Comparison of ENCODE assay signal across 17 mouse cellular contexts in genomic region chr14:114955572-114955971, GRCm38 (mm10).
"Had no signal": no experiment of that assay in that cellular context is flagged by ENCODE, and none has a peak within 500 bp of the region (broad histone marks: within the 10 kb centered on the region; RNA-seq: fewer than 3 reads in every experiment).

No protein-coding gene starts in this region.

- H3K4me1 ChIP-seq: liver, embryonic 15.5 days; lung, embryonic 15.5 days had no signal

- H3K4me2 ChIP-seq: liver, embryonic 11.5 days; liver, embryonic 15.5 days; lung, embryonic 15.5 days; neural tube, embryonic 15.5 days had no signal

- H3K27ac ChIP-seq: left cerebral cortex, adult 2 months; liver, embryonic 15.5 days; lung, embryonic 15.5 days; macrophage; neural tube, embryonic 15.5 days; stomach, postnatal 0 days had no signal

- H3K36me3 ChIP-seq: limb, embryonic 10.5 days; liver, embryonic 15.5 days; lung, embryonic 15.5 days; neural tube, embryonic 15.5 days had no signal

- DNase-seq: lung, postnatal 14 days; midbrain, embryonic 14.5 days; right cerebral cortex, adult 18-20 months; right cerebral cortex, postnatal 25 days; thymus, postnatal 4 days had no signal

- ATAC-seq: inflammation-experienced regulatory T-cells, adult 6 months; intestine, postnatal 0 days had no signal

- H3K27me3 ChIP-seq: liver, embryonic 15.5 days; lung, embryonic 15.5 days; megakaryocyte, embryonic 14.5 days; neural tube, embryonic 15.5 days had no signal

- H3K9ac ChIP-seq: liver, embryonic 15.5 days; lung, embryonic 15.5 days; neural tube, embryonic 15.5 days had no signal

- H3K4me3 ChIP-seq: left cerebral cortex, adult 2 months; limb, embryonic 10.5 days; liver, embryonic 15.5 days; lung, embryonic 15.5 days; megakaryocyte, embryonic 14.5 days; myocyte; neural tube, embryonic 15.5 days had no signal

- H3K9me3 ChIP-seq: limb, embryonic 10.5 days; liver, embryonic 15.5 days; lung, embryonic 15.5 days; megakaryocyte, embryonic 14.5 days; neural tube, embryonic 15.5 days had no signal
